Mouse (Mus musculus) ES-Bruce4 (cell line): Measurements from ENCODE around the gene Atoh8.

Source experiments
- CTCF ChIP-seq: IDR thresholded peaks from one replicate; pipeline ENCODE4 v1.8.1; 2011; ENCODE audit warnings: low read depth, low read length
- EP300 ChIP-seq: IDR thresholded peaks from 2 replicates; pipeline ENCODE4 v1.6.1; 2011; ENCODE audit warnings: low read depth, low read length; ENCODE audit not compliant: insufficient read depth
- POLR2A ChIP-seq: IDR thresholded peaks from one replicate; pipeline ENCODE4 v1.8.1; 2011; ENCODE audit warnings: low read length; ENCODE audit not compliant: insufficient read depth

- TF ChIP-seq CTCF (no peak), POLR2A (no peak), EP300 (no peak)
Measured at GRCm38 (mm10) chr6:72211360-72211759, 24.0 kb downstream of the Atoh8 start.
